Mouse (Mus musculus) ES-Bruce4 (cell line): ENCODE results near the gene Them5. TPM values are rescaled to one million over a fixed set of nuclear protein-coding genes. Genes with fewer than 3 reads are reported as not detected.

Source experiments
- H3K27ac ChIP-seq: 2 replicates; pipeline ENCODE4 v1.5.1; 2012; ENCODE audit warnings: low read length, inconsistent platforms; ENCODE audit not compliant: insufficient read depth
- H3K27me3 ChIP-seq: 2 replicates; pipeline ENCODE4 v1.6.1; 2012; ENCODE audit warnings: mild to moderate bottlenecking, low read length, inconsistent platforms; ENCODE audit not compliant: control insufficient read depth, poor library complexity, insufficient read depth, severe bottlenecking
- H3K36me3 ChIP-seq: 2 replicates; pipeline ENCODE4 v1.6.1; 2012; ENCODE audit warnings: inconsistent platforms, mild to moderate bottlenecking, low read length, moderate library complexity; ENCODE audit not compliant: control insufficient read depth, poor library complexity, insufficient read depth, severe bottlenecking
- H3K4me1 ChIP-seq: one replicate; pipeline ENCODE4 v1.8.1; 2011; ENCODE audit warnings: low read length; ENCODE audit not compliant: control insufficient read depth, insufficient read depth
- H3K4me3 ChIP-seq: 2 replicates; pipeline ENCODE4 v1.5.1; 2011; ENCODE audit warnings: low read depth, mild to moderate bottlenecking, low read length
- H3K9ac ChIP-seq: 2 replicates; pipeline ENCODE4 v1.6.1; 2012; ENCODE audit warnings: low read depth, mild to moderate bottlenecking, inconsistent platforms; ENCODE audit not compliant: poor library complexity, severe bottlenecking
- H3K9me3 ChIP-seq: replicated peaks from 2 replicates; pipeline ENCODE4 v1.6.1; 2012; ENCODE audit warnings: mild to moderate bottlenecking, low read length, inconsistent platforms; ENCODE audit not compliant: control insufficient read depth, poor library complexity, insufficient read depth, severe bottlenecking
- CTCF ChIP-seq: IDR thresholded peaks from one replicate; pipeline ENCODE4 v1.8.1; 2011; ENCODE audit warnings: low read depth, low read length
- EP300 ChIP-seq: IDR thresholded peaks from 2 replicates; pipeline ENCODE4 v1.6.1; 2011; ENCODE audit warnings: low read depth, low read length; ENCODE audit not compliant: insufficient read depth
- POLR2A ChIP-seq: IDR thresholded peaks from one replicate; pipeline ENCODE4 v1.8.1; 2011; ENCODE audit warnings: low read length; ENCODE audit not compliant: insufficient read depth
- polyA plus RNA-seq: library from polyadenylated mRNA; stranded (reverse); fragments of >200 nt; gene quantifications from 2 replicates; pipeline ENCODE4 v1.2.4, GENCODE M21; 2011; ENCODE audit warnings: low read depth; ENCODE audit not compliant: missing spikeins, insufficient read depth, insufficient read length

The Them5 gene
- polyA plus RNA-seq, 1 experiment = 0.48 TPM

GRCm38 (mm10) chr3:94389420-94389819 lies 47.5 kb downstream of the Them5 start:
- no peaks in the 10 kb centered on the region for H3K9me3 ChIP-seq
- TF ChIP-seq EP300 (no peak), CTCF (no peak), POLR2A (no peak)
- no peaks in the 10 kb centered on the region for H3K4me1 ChIP-seq
- no peak overlapping the region for H3K27ac ChIP-seq
- no peaks in the 10 kb centered on the region for H3K27me3 ChIP-seq
- no peak overlapping the region for H3K4me3 ChIP-seq
- H3K9ac ChIP-seq = no peak overlapping the region
- no peaks in the 10 kb centered on the region for H3K36me3 ChIP-seq

GRCm38 (mm10) chr3:94391001-94391400 lies 49.1 kb downstream of the Them5 start:
- TF ChIP-seq EP300 = no peak
- no peak for TF ChIP-seq POLR2A
- no peak for TF ChIP-seq CTCF
- H3K36me3 ChIP-seq = no peaks in the 10 kb centered on the region
- H3K27me3 ChIP-seq = no peaks in the 10 kb centered on the region
- no peak overlapping the region for H3K27ac ChIP-seq
- no peaks in the 10 kb centered on the region for H3K9me3 ChIP-seq
- no peaks in the 10 kb centered on the region for H3K4me1 ChIP-seq
- H3K9ac ChIP-seq = no peak overlapping the region
- no peak overlapping the region for H3K4me3 ChIP-seq

DNA sequence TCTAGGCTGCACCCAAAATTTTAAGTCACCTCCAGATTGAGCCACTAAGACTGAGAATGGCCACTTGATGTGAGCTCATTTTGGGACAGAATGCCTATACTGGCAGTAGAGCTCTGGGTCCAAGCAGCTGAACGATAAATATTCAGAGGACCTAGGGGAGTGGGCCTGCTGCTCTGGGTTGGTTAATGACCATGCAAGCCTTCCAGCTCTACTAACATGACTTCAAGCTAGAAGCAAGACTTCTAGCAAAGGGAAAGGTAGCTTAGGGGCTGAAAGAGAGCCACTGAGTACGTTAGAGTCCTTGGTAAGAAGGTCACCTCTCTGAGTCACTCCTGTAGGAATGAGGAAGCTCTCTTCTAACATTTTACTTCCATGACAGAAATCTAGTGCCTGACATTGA lies 50.2 kb downstream of the Them5 start:
- no peaks in the 10 kb centered on the region for H3K36me3 ChIP-seq
- TF ChIP-seq POLR2A = no peak
- TF ChIP-seq CTCF = no peak
- TF ChIP-seq EP300 = no peak
- no peak overlapping the region for H3K27ac ChIP-seq
- no peaks in the 10 kb centered on the region for H3K4me1 ChIP-seq
- no peaks in the 10 kb centered on the region for H3K9me3 ChIP-seq
- H3K4me3 ChIP-seq = no peak overlapping the region
- no peak overlapping the region for H3K9ac ChIP-seq
- no peaks in the 10 kb centered on the region for H3K27me3 ChIP-seq

DNA sequence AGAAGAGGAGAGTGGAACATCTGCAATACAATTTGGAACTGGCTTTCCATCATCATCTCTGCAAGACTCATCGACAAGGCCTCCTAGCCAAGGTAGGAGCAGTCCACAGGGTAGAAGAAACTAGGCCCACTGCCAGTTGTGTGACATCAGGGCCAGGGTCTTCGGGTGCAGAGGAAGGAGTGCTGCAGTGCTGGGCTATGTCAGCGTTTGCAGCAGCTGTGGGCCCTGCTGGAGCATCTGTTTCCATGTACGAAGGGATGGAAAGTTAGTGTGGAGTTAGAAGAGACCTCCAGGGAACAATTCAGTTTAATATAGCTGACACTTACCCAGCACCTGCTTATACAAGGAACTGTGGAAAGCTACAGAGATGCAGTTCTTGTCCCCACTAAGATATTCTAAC lies 51.1 kb downstream of the Them5 start:
- no peak overlapping the region for H3K4me3 ChIP-seq
- H3K9ac ChIP-seq = no peak overlapping the region
- no peak overlapping the region for H3K27ac ChIP-seq
- TF ChIP-seq EP300 (no peak), CTCF (no peak), POLR2A (no peak)
- no peaks in the 10 kb centered on the region for H3K36me3 ChIP-seq
- no peaks in the 10 kb centered on the region for H3K9me3 ChIP-seq
- H3K4me1 ChIP-seq = no peaks in the 10 kb centered on the region
- no peaks in the 10 kb centered on the region for H3K27me3 ChIP-seq

GRCm38 (mm10) chr3:94396336-94396735 lies 54.4 kb downstream of the Them5 start:
- Histone ChIP-seq H3K9ac (no peak overlapping the region), H3K36me3 (no peaks in the 10 kb centered on the region), H3K27ac (no peak overlapping the region), H3K27me3 (no peaks in the 10 kb centered on the region), H3K4me3 (no peak overlapping the region), H3K9me3 (no peaks in the 10 kb centered on the region), H3K4me1 (no peaks in the 10 kb centered on the region)
- TF ChIP-seq CTCF (no peak), EP300 (no peak), POLR2A (no peak)

DNA sequence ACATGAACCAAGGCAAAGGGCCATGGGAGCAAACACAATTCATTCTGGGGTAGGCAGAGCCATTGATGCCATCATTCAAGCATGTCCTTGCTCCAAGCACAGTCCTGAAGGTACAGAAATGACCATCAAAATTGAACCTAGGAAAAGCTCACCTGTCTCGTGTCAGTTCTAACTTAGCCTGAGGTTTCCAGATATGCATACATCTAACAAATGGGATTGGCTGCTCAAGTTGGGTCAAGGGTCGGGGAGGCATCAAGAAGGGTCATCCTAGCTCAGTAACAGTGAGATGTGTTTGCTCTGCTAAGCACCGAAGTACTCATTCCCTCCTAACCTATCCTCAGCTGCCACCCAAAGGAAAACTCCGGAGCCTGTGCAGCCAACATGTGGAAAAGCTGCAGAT lies 55.0 kb downstream of the Them5 start:
- TF ChIP-seq CTCF = no peak
- TF ChIP-seq EP300 = no peak
- TF ChIP-seq POLR2A = no peak
- Histone ChIP-seq H3K4me3 (no peak overlapping the region), H3K9ac (no peak overlapping the region), H3K27me3 (no peaks in the 10 kb centered on the region), H3K36me3 (no peaks in the 10 kb centered on the region), H3K27ac (no peak overlapping the region), H3K9me3 (no peaks in the 10 kb centered on the region), H3K4me1 (no peaks in the 10 kb centered on the region)

Other genes with a start within 250 kb of the Them5 start
- gene Gm10696, start 163.9 kb upstream of the Them5 start, polyA plus RNA-seq = not detected in 2 replicates
- not detected in 2 replicates for gene Gm5286, start 145.4 kb upstream of the Them5 start, polyA plus RNA-seq
- not detected in 2 replicates for gene Gm4778, start 78.1 kb upstream of the Them5 start, polyA plus RNA-seq
- 5.3 and 5.6 TPM in 2 replicates for gene Them4, start 32.0 kb upstream of the Them5 start, polyA plus RNA-seq
- gene C2cd4d, start 20.3 kb downstream of the Them5 start, polyA plus RNA-seq = not detected in 2 replicates
- 0.59 and 0.66 TPM in 2 replicates for gene Rorc, start 30.7 kb downstream of the Them5 start, polyA plus RNA-seq
- gene Lingo4, start 56.4 kb downstream of the Them5 start, polyA plus RNA-seq = 0.33 TPM in 1 of 2 replicates, not detected in the other
- gene Tdrkh, start 71.2 kb downstream of the Them5 start, polyA plus RNA-seq = 8.8 and 12.3 TPM in 2 replicates
- 31.3 and 32.3 TPM in 2 replicates for gene Mrpl9, start 101.2 kb downstream of the Them5 start, polyA plus RNA-seq
- 0.56 and 0.91 TPM in 2 replicates for gene Oaz3, start 101.8 kb downstream of the Them5 start, polyA plus RNA-seq
- gene Celf3, start 136.2 kb downstream of the Them5 start, polyA plus RNA-seq = not detected in 2 replicates
- gene Riiad1, start 138.2 kb downstream of the Them5 start, polyA plus RNA-seq = 2.5 TPM in 1 of 2 replicates, not detected in the other
- gene Snx27, start 240.6 kb downstream of the Them5 start, polyA plus RNA-seq = 53.1 and 60.2 TPM in 2 replicates